Mouse (Mus musculus) E14TG2a.4 (cell line): ENCODE measurements around the gene Tacc2.

Experiments used
- CTCF ChIP-seq: conservative IDR thresholded peaks from 2 replicates; pipeline ENCODE4 v1.5.1; 2014; ENCODE audit warnings: low read length
- NANOG ChIP-seq: IDR thresholded peaks from 2 replicates; pipeline ENCODE4 v1.6.1; 2014; ENCODE audit warnings: borderline replicate concordance, low read length, mixed read lengths

GRCm38 (mm10) chr7:130733423-130733822, 156.2 kb downstream of the Tacc2 start:
- TF ChIP-seq CTCF (no peak), NANOG (no peak)
